Mouse (Mus musculus) hindbrain, postnatal 0 days (tissue): ENCODE data around the gene Pald1. TPM values are rescaled to one million over a fixed set of nuclear protein-coding genes. Genes with fewer than 3 reads are reported as not detected.

Source experiments
- ATAC-seq: fragments of 200-750 bp; cut with Nextera tagmentation; 2 replicates; pipeline ENCODE4 v1.8.0; 2017; ENCODE audit warnings: mild to moderate bottlenecking, moderate TSS enrichment, moderate library complexity
- DNase-seq: peaks from one replicate; pipeline ENCODE4 v3.0.0-alpha.2; 2015; ENCODE audit warnings: low spot score
- H3K27ac ChIP-seq: fragments of 300-500 bp; sonication (generic); 2 replicates; pipeline ENCODE4 v1.5.1; 2014; ENCODE audit warnings: mild to moderate bottlenecking
- H3K27me3 ChIP-seq: fragments of 300-500 bp; sonication (generic); 2 replicates; pipeline ENCODE4 v1.6.1; 2014; ENCODE audit warnings: low read length, mixed read lengths; ENCODE audit not compliant: insufficient read depth
- H3K36me3 ChIP-seq: fragments of 300-500 bp; sonication (generic); 2 replicates; pipeline ENCODE4 v1.6.1; 2014; ENCODE audit warnings: low read length, mixed read lengths; ENCODE audit not compliant: insufficient read depth
- H3K4me1 ChIP-seq: fragments of 300-500 bp; sonication (generic); 2 replicates; pipeline ENCODE4 v1.6.1; 2014; ENCODE audit warnings: antibody characterized with exemption, low read length, mixed read lengths; ENCODE audit not compliant: insufficient read depth
- H3K4me2 ChIP-seq: fragments of 300-500 bp; sonication (generic); 2 replicates; pipeline ENCODE4 v1.6.1; 2014; ENCODE audit warnings: low read depth, mild to moderate bottlenecking, low read length, moderate library complexity, mixed read lengths
- H3K4me3 ChIP-seq: fragments of 300-500 bp; sonication (generic); 2 replicates; pipeline ENCODE4 v1.5.1; 2014; ENCODE audit warnings: low read length
- H3K9ac ChIP-seq: fragments of 300-500 bp; sonication (generic); replicated peaks from 2 replicates; pipeline ENCODE4 v1.6.1; 2014; ENCODE audit warnings: mild to moderate bottlenecking, low read length, moderate library complexity, mixed read lengths
- H3K9me3 ChIP-seq: fragments of 300-500 bp; sonication (generic); 2 replicates; pipeline ENCODE4 v1.6.1; 2016; ENCODE audit warnings: low read length, mixed read lengths
- CTCF ChIP-seq: IDR thresholded peaks from 2 replicates; pipeline ENCODE4 v1.5.1; 2016; ENCODE audit warnings: antibody characterized with exemption, control low read depth, low read depth
- WGBS: fragments of 180-500 bp; shearing (Covaris S2); extraction: QIAGEN DNeasy Blood & Tissue Kit; methylation state at CpG from one replicate; pipeline ENCODE4 v1.1.7; 2014; 5-methylcytosine and 5-hydroxymethylcytosine counted together
- polyA plus RNA-seq: library from polyadenylated mRNA; unstranded; fragments of >200 nt; fragmentation: Nextera tagmentation; extraction: Ambion mirVana; gene quantifications from 2 replicates; pipeline ENCODE4 v1.2.1, GENCODE M21; 2015
- total RNA-seq: library from RNA; depleted of rRNA; stranded (reverse); fragments of >200 nt; gene quantifications from 2 replicates; pipeline ENCODE4 v1.2.3, GENCODE M21; 2014

The Pald1 gene
- total and polyA plus RNA-seq, 2 experiments from 2014 or later, result 21.7 to 34.3 TPM

DNA sequence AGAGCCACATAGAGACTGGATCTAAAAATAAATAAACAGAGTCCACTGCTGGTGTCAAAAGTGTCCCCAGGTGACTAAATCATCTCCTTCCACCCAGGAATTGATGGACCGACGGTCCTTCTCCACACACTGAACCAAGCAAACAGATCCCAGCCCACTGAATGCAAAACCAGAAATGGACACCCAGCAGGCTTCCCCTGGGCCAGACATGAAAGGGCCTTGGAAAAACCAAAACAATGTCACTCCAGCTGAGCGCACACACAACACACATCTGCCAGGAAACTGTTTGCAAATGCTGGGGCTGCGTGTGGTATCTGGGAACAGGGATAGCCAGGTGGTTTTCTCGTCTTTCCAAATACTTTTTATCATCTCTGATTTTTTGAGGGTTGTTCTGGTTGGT, 13.6 kb downstream of the Pald1 start:
- 65% methylated on average over 5 of the region's 5 CpGs for WGBS
- Histone ChIP-seq H3K27ac (no peak overlapping the region), H3K36me3 (no peaks in the 10 kb centered on the region), H3K9me3 (no peaks in the 10 kb centered on the region), H3K9ac (no peak overlapping the region), H3K4me1 (peaks cover 14% of the 10 kb centered on the region), H3K4me2 (no peak overlapping the region), H3K4me3 (no peak overlapping the region), H3K27me3 (no peaks in the 10 kb centered on the region)
- TF ChIP-seq CTCF, result no peak
- DNase-seq (no peak), ATAC-seq (no peak)

DNA sequence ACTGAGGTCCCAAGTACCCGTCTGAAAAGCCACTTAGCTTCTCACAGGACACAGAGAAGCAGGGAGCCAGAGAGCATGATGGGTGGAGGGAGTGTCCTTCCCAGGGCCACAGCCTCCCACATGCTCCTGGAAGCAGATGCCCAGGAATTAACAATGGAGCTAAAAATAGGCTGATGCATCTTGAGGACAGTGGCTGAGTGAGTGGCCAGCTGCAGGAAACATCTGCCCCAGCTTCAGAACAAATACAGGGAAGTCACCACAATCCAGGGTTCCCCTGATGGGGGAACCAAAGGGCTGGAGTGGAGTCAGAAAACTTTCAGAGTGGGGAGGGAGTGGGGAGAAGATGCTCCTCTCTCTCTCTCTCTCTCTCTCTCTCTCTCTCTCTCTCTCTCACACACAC, 17.4 kb downstream of the Pald1 start:
- H3K27me3 ChIP-seq, result no peaks in the 10 kb centered on the region
- ATAC-seq, result no peak
- peak; percentile 6 for DNase-seq
- H3K4me1 ChIP-seq, result peaks cover 3% of the 10 kb centered on the region; the same call in 1 of the 2 replicates
- H3K36me3 ChIP-seq, result no peaks in the 10 kb centered on the region
- no peak overlapping the region for H3K9ac ChIP-seq
- no peaks in the 10 kb centered on the region for H3K9me3 ChIP-seq
- 53% methylated on average over 1 of the region's 1 CpGs for WGBS
- no peak overlapping the region for H3K4me3 ChIP-seq
- H3K4me2 ChIP-seq, result no peak overlapping the region
- no peak overlapping the region for H3K27ac ChIP-seq
- TF ChIP-seq CTCF, result no peak

- ATAC-seq, result no peak
- DNase-seq, result no peak
- Histone ChIP-seq H3K27me3 (no peaks in the 10 kb centered on the region), H3K9me3 (no peaks in the 10 kb centered on the region), H3K9ac (no peak overlapping the region), H3K4me2 (no peak overlapping the region), H3K4me3 (no peak overlapping the region), H3K27ac (no peak overlapping the region), H3K36me3 (no peaks in the 10 kb centered on the region), H3K4me1 (peaks cover 3% of the 10 kb centered on the region; the same call in 1 of the 2 replicates)
- WGBS, result 86% methylated on average over 6 of the region's 6 CpGs
- no peak for TF ChIP-seq CTCF
These were observed 18.9 kb downstream of the Pald1 start for GRCm38 (mm10) chr10:61364431-61364830.

DNA sequence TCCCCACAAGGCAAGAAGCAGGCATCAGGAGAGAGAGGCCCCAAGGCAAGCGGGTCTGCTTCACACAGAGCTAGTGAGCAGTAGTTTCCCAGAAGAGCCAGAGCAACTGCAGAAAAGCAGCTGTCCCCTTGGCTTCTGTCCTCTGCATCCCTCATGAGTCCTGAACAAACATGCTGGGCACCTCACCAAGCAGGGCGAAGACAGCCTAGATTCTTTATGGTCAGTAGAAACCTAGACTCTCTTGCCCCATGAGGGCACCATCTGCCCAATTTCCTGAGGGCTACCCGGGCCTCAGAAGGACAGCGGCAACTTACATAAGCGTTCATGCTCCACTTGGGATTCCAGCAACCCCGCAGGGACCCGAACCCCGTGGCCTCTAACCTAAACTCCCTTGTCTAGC, 20.3 kb downstream of the Pald1 start:
- no peak for TF ChIP-seq CTCF
- Histone ChIP-seq H3K9me3 (no peaks in the 10 kb centered on the region), H3K36me3 (no peaks in the 10 kb centered on the region), H3K27me3 (no peaks in the 10 kb centered on the region), H3K4me2 (no peak overlapping the region), H3K9ac (no peak overlapping the region), H3K4me1 (peaks cover 3% of the 10 kb centered on the region; the same call in 1 of the 2 replicates), H3K4me3 (no peak overlapping the region), H3K27ac (peak overlapping the region; percentile 48; the same call in 1 of the 2 replicates)
- DNase-seq (peak; percentile 29), ATAC-seq (no peak)
- 62% methylated on average over 8 of the region's 8 CpGs for WGBS

GRCm38 (mm10) chr10:61362483-61362882, 20.8 kb downstream of the Pald1 start:
- Histone ChIP-seq H3K27me3 (no peaks in the 10 kb centered on the region), H3K27ac (peak overlapping the region; percentile 48; the same call in 1 of the 2 replicates), H3K4me2 (no peak overlapping the region), H3K36me3 (no peaks in the 10 kb centered on the region), H3K4me3 (no peak overlapping the region), H3K4me1 (peaks cover 3% of the 10 kb centered on the region; the same call in 1 of the 2 replicates), H3K9me3 (no peaks in the 10 kb centered on the region), H3K9ac (no peak overlapping the region)
- DNase-seq, result no peak
- WGBS, result 72% methylated on average over 9 of the region's 9 CpGs
- ATAC-seq, result no peak
- no peak for TF ChIP-seq CTCF

DNA sequence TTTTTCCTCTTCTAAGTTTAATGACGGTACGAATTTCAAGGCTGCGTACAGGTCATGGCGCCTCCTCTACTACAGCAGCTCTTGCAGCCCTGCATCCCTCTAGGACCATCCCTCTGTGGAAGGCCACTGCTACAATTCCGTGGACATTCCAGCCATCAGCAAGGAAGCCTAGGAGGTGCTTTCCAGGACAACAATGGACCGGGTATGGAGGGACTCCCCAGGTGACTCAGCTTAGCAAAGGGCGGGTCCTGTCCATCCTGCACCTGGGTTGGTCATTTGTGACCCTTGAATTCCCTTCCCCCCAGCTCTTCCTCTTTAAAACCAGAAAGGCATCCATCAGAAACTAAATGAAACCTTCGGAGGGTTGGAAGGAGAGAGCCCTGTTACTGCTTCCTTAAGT, 22.7 kb downstream of the Pald1 start:
- Histone ChIP-seq H3K27ac (no peak overlapping the region), H3K36me3 (no peaks in the 10 kb centered on the region), H3K4me1 (peaks cover 3% of the 10 kb centered on the region; the same call in 1 of the 2 replicates), H3K9me3 (no peaks in the 10 kb centered on the region), H3K27me3 (no peaks in the 10 kb centered on the region), H3K4me3 (no peak overlapping the region), H3K4me2 (no peak overlapping the region), H3K9ac (no peak overlapping the region)
- TF ChIP-seq CTCF, result no peak
- DNase-seq (no peak), ATAC-seq (no peak)
- 95% methylated on average over 8 of the region's 8 CpGs for WGBS

DNA sequence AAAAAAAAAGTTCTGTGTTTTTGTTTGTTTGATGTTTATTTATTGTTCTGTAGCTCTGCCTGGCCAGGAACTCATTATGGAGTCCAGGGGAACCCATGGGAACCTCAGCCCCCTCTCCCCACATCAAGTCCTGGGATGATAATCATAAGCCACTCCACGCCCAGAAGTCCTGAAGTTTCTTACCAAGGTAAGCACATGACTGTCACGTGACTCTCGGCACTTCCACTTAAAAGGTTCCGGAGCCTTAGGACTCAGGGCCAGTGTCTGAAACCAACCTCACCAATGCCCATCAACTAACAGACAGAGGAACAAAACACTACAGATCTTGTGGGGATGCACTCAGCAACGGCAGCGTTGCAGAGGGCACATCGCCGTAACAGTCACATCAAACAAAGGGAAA, 23.9 kb downstream of the Pald1 start:
- no peak for ATAC-seq
- H3K9ac ChIP-seq, result no peak overlapping the region
- no peak overlapping the region for H3K4me3 ChIP-seq
- H3K4me1 ChIP-seq, result peaks cover 3% of the 10 kb centered on the region; the same call in 1 of the 2 replicates
- WGBS, result 83% methylated on average over 8 of the region's 8 CpGs
- no peak for DNase-seq
- no peak overlapping the region for H3K27ac ChIP-seq
- H3K4me2 ChIP-seq, result no peak overlapping the region
- no peaks in the 10 kb centered on the region for H3K36me3 ChIP-seq
- TF ChIP-seq CTCF, result no peak
- H3K9me3 ChIP-seq, result no peaks in the 10 kb centered on the region
- no peaks in the 10 kb centered on the region for H3K27me3 ChIP-seq
